Mouse (Mus musculus): ENCODE data around the gene Glis2. TPM values are rescaled to one million over a fixed set of nuclear protein-coding genes. Genes with fewer than 3 reads are reported as not detected.
"Not testable (repeated sequence)": the region's sequence is repeated elsewhere in the genome, so short reads cannot be mapped to it uniquely, and the experiment has no call there.

The Glis2 gene
- under 1 TPM in 1 of 2 experiments, not detected in 1; 0.71 TPM for polyA plus RNA-seq (2017; shearing (Covaris generic))

DNA sequence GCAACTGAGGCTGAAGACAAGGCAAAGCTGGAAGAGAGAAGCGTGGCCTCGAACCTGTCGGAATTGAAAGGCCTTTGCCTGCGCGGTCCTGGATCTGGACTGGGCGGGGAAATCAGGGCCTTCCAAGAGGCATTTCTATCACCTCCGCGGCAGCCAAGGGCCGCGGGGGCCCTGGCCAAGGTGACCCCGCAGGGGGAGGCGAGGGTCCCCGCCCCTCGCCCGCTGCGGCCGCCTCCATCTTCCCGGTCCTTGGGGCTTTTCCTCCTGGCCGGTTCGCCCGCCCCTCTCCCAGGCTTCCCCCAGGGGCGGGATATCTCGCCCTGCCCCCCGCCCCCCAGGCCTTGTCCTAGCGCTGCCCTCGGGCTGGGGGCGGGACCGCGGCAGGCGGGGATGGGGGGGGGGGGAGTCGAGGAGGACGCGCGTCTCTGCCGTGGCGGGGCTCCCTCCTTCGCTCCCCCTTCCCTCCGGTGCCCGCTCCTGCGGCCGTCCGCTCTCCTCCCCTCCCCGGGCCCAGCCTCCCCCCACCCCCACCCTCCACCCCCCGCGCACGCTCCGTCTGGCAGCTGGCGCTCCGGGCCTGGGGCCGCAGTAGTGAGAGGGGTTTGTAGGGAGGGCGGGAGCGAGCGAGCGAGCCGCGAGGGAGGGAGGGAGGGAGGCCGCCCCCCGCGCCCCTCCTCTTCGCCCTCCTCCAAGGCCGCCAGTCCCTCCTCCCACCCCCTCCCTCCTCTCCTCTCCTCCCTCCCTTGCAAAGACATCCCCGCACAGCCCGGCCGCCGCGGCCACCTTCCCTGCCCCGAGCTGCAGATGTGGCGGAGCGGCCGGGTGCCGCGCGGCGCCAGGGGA lies at the start of gene Glis2:
TSS of gene Glis2 (plus strand) at position 743 of the 843 bp plus-strand sequence.
- ATAC-seq = peak; percentile 14

DNA sequence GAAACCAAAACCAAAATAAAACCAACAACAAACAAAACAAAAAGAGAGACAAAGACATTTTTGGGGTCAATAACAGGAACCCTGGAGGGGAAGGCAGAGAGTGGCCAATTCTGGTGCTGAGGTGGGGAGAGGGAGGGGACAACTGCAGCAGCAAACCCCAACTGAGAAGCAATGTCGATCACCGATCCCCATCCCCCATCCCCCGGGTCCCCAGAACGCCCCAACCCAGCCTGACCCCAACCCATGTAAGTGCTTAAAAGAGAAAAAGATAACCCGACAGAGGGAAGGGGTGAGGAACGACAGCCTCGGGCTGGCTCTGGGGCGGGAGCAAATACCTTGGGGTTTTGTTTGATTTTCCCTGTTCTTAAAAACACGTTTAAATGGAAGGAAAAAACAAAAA lies 49.7 kb upstream of the Glis2 start:
- ATAC-seq = no peak

DNA sequence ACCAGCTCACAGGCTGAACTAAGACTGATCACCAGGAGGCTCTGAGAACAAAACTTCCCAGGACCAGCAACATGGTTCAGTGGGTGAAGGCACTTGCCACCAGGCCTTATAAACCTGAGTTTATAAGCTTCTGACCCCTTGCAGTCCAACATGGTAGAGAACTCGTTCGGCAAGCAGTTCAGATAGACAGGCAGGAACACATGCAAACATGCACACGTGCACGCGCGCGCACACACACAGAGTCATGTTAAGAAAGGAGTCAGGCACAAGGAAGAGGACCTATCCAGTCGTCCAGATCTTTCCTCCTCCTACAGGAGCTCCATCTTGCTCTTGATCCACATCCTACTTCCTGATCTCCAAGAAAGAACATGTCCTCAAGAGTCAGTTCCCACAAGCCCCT lies 47.7 kb upstream of the Glis2 start:
- no peak for ATAC-seq

DNA sequence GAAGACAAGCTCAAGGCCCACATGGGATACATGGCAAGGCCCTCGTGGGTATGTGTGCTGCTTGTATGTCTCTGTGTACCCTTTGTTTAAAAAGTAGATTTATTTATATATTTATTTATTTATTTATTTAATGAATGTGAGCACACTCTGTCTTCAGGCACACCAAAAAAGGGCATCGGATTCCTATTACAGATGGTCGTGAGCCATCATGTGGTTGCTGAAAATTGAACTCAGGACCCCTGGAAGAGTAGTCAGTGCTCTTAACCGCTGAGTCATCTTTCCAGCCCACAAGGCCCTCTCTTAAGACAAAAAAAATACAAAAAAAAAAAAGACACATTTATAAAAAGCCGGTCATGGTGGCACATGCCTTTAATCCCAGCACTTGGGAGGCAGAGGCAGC lies 46.9 kb upstream of the Glis2 start:
- no peak for ATAC-seq

DNA sequence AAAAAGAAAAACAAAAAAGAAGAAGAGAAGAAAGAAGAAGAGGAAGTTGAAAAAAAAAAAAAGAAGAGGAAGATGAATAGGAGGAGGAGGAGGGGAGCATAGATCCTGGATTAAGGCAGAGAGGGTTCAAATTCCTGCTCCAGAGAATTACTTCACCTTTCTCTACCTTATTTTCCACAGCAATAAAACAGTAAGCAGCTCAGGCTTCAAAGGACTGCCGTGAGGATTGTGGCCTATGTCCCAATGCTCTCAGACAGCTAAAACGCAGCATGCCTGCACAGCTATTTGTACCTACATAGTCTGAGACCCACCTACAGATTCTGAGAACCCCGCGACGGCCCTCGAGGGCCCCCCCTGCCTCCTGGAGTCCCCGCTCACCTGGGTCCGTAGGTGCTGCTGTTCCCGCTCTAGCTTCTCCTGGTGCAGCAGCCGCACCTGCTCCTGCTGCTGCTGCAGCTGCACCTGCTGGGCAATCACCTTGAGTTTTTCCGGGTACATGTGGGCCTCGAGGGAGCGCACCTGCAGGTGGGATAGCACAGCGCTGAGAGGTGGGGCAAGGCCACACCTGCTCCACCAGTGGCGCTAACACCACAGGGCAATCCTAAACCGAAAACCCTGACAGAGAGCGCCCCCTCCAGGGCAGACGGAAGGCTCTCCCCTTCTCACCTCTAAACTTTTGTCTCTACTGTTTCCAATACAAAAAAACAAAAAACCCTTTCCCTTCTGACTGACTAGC lies 45.4 kb upstream of the Glis2 start:
- ATAC-seq = no peak

DNA sequence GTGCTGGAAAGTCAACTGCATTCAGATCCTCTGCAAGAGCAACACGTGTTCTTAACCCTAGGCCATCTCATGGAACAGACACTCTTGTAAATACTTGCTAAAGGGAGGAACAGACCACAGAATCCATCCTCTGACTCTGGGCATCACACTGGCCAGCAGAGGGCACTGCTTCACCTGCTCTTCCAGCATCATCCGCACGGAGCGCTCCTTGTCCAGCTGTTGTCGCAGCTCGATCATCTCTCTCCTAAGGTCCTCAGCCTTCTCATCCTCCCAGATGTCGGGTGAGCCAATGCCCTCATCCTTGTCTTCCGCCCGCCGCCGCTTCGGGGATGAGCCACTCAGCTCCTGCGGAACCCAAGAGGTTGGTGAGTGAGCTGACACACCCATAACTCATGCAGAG lies 43.5 kb upstream of the Glis2 start:
- no peak for ATAC-seq

DNA sequence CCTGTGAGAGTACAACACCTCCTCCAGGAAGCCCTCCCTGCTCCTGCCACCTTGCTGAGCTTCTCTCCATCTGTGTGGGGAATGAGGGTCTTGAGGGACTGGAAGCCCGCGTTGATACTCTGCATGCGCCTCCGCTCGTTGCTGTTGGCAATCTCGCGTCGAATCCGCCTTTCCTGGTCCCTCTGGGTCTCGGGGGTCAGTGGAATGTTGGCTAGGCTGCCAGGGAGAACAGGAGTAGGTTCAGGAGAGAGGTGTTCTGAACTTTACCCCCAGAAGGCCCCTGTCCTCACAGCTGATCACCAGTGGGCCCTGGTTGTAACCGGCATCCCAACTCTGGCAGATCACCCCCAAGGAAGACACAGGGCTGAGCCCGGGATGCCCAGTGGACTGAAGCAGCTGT lies 42.6 kb upstream of the Glis2 start:
- ATAC-seq = no peak

DNA sequence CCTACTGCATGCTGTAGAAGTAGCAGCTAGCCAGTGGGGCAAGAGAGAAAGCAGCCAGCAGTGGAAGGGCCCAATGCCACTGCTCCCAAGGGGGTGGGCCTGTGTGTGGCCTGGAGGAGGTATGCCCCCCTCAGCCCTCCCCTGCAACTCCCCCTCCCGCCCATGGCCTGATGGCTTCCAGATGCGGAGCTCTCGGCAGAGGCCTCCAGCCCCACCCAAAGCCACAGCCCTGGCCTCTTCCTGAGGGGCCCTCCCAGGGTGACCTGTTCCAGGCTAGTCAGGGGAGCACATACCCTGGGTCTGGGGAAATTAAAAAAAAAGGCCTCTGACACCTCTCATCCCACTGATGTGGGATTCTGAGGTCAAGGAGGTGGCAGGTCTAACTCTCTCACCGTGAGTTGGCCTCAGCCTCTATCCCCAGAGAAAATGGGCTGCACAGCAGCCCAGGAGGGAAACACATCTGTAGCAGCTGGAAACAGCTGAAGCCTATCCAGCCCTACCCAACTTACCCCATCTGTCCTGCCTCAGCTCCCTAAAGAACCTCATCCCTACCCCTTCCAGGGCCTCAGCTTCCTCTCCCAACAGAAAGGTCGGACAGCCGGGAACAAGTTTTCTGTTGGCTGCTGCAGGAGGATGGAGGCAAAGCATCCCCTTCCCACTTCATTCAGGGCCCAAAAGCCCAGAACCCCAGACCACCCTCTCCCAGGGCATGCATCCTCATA lies 41.5 kb upstream of the Glis2 start:
- no peak for ATAC-seq

DNA sequence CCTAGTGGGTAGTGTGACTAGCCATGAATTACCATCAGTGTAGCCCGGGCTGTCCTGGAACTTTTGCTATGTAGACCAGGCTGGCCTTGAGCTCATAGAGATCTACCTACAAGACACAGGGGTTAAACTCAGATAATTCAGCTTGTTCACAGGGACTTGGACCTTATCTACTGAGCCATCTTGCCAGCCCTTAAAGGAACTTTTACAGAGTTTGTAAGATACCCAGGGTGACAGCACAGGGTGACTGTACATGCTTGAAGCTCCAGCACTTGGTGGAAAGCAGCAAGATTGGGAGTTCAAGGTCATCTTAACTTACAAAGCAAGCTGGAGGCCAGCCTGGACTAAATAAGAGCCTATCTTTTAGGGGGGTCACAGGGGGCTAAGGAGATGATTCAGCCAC lies 39.0 kb upstream of the Glis2 start:
- ATAC-seq = no peak

DNA sequence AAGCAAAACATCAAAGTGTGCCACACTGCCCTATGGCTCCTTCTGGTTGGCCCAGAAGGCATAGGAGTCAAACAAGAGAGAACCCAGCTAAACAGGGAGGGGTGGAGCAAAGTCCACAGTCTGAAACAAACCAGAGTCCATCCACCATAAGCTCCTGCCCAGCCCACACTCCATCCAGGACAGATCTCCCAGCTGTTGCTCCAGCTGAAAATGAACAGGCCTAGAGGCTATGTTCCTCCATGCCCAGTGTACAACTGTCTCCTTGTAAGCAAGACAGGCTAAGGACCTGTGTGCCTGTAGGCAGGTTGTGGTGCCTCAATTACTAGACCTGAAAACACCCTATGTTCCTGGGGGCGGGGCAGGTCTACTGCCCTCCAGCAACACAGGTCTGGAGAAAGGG lies 37.4 kb upstream of the Glis2 start:
- no peak for ATAC-seq

DNA sequence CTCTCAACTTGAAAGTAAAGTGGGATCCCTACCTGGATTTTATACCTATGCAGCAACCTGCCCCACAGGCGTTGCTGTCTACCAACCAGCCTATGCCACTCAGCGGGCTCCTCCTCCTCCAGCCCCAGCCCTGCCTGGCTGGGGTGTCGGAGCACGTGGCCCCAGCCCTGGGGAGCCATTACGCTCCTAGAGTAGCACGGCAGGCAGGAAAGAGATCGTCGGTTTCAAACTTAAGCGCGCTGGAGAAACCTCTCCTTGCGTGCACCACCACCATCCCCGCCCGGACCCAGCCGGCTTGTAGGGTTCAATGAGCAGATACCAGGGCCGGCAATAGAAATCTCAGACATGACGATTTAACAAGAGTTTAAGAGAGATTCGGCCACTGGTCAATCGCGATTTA lies 36.6 kb upstream of the Glis2 start:
- ATAC-seq = peak; percentile 65

DNA sequence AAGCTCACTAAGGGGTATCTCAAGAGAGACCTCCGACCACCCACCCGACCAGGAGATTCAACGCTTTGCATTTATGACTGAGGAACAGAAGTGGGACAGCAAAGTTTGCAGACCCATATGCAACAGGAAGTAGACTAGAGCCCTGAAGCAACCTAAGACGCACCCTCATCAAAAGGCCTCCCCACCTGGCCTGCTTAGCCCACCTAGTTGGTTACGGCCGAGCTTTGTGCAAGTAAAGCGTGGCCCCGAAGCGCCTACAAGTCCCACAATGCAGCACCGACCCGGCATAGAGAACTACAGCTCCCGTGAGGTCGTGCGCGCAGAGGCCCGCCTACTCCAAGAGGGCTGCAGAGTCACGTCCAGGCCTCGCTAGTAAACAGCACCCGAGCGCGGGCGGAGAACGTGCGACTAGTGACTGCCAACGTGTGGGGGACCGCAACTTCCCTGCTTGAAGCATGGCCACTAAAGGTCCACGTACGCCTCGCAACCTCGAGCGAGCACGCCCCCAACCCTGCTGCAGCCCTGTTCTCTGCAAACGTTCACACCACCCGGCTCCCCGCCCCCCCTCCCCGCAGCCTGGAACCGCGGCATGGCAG lies 36.0 kb upstream of the Glis2 start:
- peak; percentile 88 for ATAC-seq

DNA sequence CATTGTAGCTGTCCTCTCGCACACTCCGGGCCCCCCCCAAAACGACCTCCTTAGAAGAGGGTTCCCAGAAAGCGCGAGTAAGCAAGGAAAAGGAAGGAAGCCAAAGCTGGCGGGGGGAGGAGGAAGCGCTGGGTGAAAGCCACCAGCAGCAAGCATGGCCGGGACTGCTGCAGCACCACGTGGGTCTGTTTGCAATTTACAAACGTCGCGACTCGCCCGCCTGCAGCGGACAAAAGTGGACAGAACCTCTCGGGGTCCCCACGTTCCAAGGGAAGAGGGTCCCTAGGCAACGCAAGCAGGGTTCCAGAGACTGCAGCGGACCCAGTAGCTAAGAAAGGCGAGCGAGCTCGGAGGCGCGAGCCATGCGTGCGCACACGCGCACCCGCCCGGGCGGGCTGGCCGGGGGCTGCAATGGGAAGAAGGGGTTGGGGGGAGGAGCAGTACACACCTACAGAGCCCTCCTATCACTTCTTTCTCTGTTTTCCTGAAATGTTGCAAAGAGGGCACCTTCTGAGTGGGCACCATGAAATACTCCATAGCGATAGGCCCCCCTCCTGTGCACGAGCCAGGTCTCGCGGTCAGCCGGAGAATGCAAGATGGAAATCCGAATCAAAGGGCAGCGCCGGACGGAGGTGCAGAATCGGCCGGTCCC lies 35.4 kb upstream of the Glis2 start:
- ATAC-seq = no peak

DNA sequence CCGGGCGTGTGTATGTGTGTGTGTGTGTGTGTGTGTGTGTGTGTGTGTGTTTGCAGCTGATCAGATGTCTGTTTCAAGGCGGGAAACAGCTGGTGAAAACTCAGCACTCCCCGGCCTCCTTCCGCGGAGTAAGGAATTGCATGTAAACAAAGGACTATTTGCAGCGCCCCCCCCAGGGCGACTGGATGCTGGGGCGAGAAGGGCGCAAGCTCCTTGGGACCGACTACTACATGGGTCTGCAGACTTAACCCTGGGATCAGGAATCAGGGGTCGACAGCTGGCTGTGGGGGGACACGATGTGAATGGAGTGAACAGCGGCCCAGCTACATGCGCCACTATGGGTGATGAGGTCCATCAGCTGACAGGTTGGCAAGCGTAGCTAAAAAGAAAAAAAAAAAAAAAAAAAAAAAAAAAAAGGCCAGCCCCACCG lies 34.8 kb upstream of the Glis2 start, which contains the start of gene Tfap4:
TSS of gene Tfap4 (minus strand) at position 140 of the 430 bp plus-strand sequence.
- ATAC-seq = peak; percentile 15

DNA sequence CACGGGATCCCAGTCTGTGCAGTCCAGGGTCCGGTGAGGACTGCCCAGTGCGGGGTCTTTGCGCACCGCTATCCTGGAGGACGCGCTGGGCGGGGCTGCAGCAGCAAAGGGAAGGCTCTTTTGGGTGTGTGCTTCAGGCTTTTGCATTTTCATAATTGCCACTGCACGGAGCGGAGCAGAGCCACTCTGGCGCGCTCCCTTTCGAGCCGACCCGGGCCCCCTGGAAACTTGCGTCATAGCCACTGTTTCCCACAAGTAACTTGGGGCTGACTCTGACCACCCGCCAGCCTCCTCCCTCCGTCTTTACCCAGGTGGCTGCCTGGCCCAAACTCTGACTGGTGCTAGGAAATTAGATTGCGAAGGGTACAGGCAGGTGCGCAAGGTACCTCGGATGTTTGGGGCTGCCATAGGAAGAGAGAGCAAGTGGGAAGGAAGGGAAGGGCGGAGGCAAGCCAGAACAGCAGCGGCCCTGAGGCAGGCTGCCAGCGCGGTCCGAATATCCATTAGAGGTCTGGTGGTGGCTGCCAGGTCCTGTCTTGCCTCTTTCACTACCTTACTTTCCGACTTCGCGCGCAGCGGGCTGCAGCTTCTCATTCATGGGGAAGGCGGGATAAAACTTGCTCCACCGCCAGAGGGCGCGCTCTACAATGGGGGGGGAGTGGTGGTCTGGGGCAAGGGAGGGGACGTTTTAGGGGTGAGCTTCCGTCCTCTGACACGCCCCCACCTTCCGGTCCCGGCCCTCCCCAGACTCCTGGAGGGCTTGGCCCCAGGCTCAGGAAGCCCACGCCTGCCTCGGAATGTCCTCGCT lies 34.2 kb upstream of the Glis2 start:
- peak; percentile 4 for ATAC-seq

DNA sequence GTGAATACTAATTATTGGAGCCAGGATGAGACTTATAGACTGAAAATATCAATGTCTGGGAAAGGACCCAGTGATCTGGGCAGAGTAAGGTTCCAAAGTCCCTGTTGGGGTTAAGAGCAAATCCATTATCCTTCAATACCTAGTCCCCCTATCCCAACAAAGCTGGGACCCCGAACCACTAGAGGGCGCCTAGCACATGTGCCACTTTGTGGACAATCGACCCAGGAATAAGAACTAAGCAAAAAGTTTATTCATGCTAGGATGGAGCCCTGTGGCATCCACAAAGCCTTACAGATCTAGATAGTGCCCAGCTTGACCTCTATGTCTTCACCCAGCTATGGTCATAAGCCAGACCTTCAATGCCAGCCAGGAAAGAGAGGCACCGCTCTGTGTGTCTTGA lies 26.6 kb upstream of the Glis2 start:
- peak; percentile 57 for ATAC-seq

DNA sequence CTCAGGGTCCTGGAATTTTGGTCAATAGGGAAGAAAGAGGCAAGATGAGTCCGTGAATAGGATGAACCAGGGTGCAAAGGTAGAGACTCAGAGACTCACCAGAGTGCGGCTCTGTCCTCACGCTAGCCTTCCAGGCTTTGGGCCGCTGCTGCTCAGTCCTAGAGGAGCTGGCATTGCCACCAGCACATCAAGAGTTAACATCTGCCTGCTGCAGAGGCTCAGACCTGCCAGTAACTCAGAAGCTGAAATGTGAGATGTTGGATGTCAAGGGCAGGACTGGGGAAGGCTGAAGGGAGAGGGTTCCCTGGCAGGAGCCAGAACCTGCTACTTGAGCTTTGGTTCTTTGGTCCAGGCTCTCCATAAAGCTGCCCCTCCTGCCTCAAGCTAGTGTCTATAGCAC lies 23.8 kb upstream of the Glis2 start:
- no peak for ATAC-seq

DNA sequence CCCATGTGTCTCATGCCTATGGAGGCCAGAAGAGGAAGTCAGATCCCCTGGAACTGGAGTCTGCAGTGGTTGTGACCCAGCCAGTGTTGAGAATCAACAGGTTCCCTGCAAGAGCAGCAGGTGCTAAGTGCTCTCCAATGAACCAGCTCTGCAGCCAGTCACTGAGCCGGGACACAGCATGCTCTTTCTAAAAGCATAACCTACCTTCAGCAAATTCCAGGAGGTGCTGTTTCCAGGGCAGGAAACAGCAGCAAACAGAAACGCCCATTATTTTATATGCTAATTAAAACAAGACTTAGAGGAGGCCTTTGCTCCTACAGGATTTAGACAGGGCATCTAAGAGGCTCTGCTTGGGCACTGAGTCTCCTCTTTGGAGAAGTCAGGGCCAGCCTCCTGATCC lies 18.5 kb upstream of the Glis2 start:
- no peak for ATAC-seq

DNA sequence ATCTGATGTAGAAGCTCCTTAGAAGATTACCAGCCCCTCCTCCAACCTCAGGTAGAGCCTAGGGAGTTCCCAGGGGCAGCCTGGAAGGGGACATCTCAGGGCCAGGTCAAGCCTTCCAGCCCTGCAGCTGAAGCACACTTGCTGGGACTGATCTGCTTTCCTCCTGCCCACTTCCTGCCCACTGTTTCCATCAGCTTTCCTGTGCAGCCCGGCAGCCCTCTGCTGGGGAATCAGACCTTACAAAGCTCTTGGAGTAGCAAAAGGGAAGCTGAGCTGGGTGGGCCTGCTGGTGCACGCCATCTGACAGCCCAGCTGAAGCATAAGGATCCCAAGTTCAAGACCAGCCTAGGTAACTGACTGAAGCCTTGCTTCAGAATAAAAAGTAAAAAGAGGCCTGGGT lies 17.6 kb upstream of the Glis2 start:
- peak; percentile 78 for ATAC-seq

DNA sequence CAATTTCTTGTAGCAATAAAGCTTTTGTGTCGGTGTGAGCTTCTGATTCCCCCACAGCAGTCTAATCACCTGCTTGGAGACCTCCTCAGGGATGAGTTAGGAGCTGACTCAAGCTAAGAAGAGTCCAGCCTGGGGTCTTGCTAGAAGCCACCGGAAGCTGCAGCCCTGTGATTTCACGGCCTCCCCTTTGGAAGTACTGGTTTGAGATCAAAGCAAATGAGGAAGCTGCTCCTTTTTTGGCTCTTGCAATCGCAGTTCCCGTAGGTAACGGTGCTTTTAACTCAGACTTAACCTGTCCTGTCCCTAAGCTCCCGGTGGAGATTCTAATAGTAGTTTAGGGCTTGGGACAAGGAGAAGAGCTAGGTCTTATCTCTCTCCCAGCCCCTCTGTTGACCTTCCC lies 15.9 kb upstream of the Glis2 start:
- no peak for ATAC-seq

DNA sequence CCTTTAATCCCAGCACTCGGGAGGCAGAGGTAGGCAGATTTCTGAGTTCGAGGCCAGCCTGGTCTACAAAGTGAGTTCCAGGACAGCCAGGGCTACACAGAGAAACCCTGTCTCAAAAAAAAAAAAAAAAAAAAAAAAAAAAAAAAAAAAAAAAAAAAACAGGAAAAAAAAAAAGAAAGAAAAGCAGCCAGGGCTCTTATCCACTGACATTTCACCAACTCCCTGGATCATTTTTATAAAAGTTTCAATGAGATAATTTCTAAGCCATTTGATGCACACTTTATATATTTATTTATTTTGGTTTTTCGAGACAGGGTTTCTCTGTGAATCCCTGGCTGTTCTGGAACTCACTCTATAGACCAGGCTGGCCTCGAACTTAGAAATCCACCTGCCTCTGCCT lies 13.3 kb upstream of the Glis2 start:
- ATAC-seq = not testable (repeated sequence)
